Mouse (Mus musculus): ENCODE data around the gene Iqgap2. TPM values are rescaled to one million over a fixed set of nuclear protein-coding genes. Genes with fewer than 3 reads are reported as not detected.

The Iqgap2 gene
- total and polyA plus RNA-seq, 2 experiments from 2014 or later: 2.0 to 5.4 TPM

DNA sequence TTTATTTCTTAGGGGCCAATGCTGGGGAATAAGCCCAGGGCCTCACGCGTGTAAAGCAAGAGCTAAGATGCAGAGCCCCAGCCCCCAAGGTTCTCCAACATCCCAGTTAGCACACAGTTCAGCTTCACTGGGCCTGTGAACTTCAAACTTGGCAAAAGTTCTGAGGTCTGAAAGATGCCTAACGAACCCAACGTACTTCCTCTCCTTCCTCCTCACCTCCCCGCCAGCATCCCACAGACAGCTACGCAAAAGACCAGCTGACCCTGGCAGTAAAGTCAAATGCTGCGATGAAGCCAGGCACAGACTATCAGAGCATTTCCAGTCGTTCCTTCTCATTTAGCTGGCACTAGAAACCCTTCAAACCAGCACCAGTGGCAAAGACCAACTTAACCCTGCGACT is 10.3 kb downstream of the Iqgap2 start:
- DNase-seq (ENCODE audit: low spot score) (no peak), ATAC-seq (ENCODE audit: low FRiP score) (no peak)
- no peak for TF ChIP-seq CTCF (IDR thresholded peaks at IDR 0.05)
- Histone ChIP-seq H3K36me3 (ENCODE audit: insufficient read depth, low read length) (no peaks in the 10 kb centered on the region), H3K4me3 (ENCODE audit: low read depth, low read length) (no peak overlapping the region), H3K4me2 (ENCODE audit: low read depth, low read length, poor library complexity, severe bottlenecking) (no peak overlapping the region), H3K27ac (ENCODE audit: low read depth, low read length) (no peak overlapping the region), H3K4me1 (ENCODE audit: insufficient read depth, low read length) (no peaks in the 10 kb centered on the region), H3K9ac (replicated peaks; ENCODE audit: low read length, poor library complexity, severe bottlenecking) (no peak overlapping the region), H3K9me3 (ENCODE audit: low read length) (no peaks in the 10 kb centered on the region), H3K27me3 (ENCODE audit: insufficient read depth, low read length) (no peaks in the 10 kb centered on the region)
- 92% methylated on average over 9 of the region's 9 CpGs for WGBS

DNA sequence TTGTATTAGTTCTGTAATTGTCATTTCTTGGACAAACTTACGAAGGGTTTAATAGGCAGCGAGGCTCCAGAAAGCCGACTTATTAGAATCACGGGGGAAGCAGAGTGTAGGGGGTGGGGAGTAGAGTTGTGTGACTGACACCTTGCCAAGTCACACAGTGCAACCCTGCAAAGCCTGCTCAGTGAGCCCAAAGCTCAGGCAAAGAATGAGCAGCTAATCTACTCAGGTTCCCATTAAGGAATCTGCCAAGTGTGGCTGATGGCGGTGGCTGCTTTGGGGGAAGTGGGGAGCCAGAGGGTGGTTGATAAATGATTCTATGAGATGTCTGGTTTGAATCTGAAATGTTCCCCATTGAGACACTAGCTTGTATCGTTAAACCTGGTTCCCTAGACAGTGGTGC is 11.1 kb downstream of the Iqgap2 start:
- no peak overlapping the region; the same call in 1 of the 2 replicates for H3K27ac ChIP-seq (ENCODE audit: low read depth, low read length)

DNA sequence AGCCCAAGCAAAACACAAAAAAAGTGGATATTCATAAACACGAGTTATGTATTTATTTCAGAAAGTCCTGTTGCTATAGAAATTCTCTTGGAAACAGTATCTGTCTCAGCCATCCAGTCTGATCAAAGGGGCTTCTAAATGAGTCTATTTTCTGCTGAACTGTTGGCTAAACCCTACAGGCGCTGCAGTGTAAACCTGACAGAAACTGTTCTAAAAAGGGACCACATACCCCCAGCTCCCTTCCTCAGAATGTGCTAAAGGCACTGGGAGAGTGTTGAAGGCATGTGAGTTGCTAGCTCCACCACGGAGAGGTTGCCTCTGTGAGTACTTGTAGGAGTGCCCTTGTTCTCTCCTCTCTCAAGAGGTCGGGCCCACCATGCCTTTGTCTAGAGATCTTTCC is 19.7 kb downstream of the Iqgap2 start:
- WGBS: 40% methylated on average over 4 of the region's 4 CpGs
- Histone ChIP-seq H3K9ac (replicated peaks; ENCODE audit: low read length, poor library complexity, severe bottlenecking) (no peak overlapping the region), H3K4me2 (ENCODE audit: low read depth, low read length, poor library complexity, severe bottlenecking) (no peak overlapping the region), H3K36me3 (ENCODE audit: insufficient read depth, low read length) (no peaks in the 10 kb centered on the region), H3K27me3 (ENCODE audit: insufficient read depth, low read length) (no peaks in the 10 kb centered on the region), H3K27ac (ENCODE audit: low read depth, low read length) (peak overlapping the region; percentile 1; the same call in 1 of the 2 replicates), H3K4me3 (ENCODE audit: low read depth, low read length) (no peak overlapping the region), H3K9me3 (ENCODE audit: low read length) (no peaks in the 10 kb centered on the region), H3K4me1 (ENCODE audit: insufficient read depth, low read length) (peaks cover 11% of the 10 kb centered on the region; the same call in 1 of the 2 replicates)
- ATAC-seq (ENCODE audit: low FRiP score) (no peak), DNase-seq (ENCODE audit: low spot score) (no peak)
- TF ChIP-seq CTCF (IDR thresholded peaks at IDR 0.05): no peak

More for the DNA sequence above, 11.1 kb downstream of the Iqgap2 start:
- TF ChIP-seq CTCF (IDR thresholded peaks at IDR 0.05): no peak
- Histone ChIP-seq H3K4me1 (ENCODE audit: insufficient read depth, low read length) (no peaks in the 10 kb centered on the region), H3K36me3 (ENCODE audit: insufficient read depth, low read length) (no peaks in the 10 kb centered on the region), H3K9ac (replicated peaks; ENCODE audit: low read length, poor library complexity, severe bottlenecking) (no peak overlapping the region), H3K27me3 (ENCODE audit: insufficient read depth, low read length) (no peaks in the 10 kb centered on the region), H3K9me3 (ENCODE audit: low read length) (no peaks in the 10 kb centered on the region), H3K4me2 (ENCODE audit: low read depth, low read length, poor library complexity, severe bottlenecking) (no peak overlapping the region), H3K4me3 (ENCODE audit: low read depth, low read length) (no peak overlapping the region)
- DNase-seq (ENCODE audit: low spot score) (peak; percentile 53), ATAC-seq (ENCODE audit: low FRiP score) (peak; percentile 54; the same call in 1 of the 2 replicates)
- WGBS: 48% methylated on average over 6 of the region's 6 CpGs

DNA sequence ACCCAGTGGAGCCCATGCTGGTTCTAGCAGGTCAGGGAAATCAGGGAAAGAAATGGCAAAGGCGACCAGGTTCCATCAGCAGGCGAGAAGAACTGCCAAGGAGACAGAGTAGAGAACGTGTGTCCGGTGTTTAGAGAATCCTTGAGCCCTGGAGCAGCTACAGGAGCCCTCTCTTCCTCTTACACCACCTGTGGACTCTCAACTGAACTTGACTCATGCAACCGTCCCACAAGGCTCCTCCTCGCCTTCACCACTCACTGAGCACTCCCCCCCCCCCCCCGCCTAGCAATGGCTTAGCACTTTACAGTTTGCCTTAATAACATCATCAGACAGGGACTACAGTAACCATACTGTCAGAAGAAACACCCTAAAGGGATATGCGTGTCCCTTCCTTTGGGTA is 21.1 kb downstream of the Iqgap2 start:
- 90% methylated on average over 8 of the region's 8 CpGs for WGBS
- no peak for TF ChIP-seq CTCF (IDR thresholded peaks at IDR 0.05)
- Histone ChIP-seq H3K4me1 (ENCODE audit: insufficient read depth, low read length) (peaks cover 11% of the 10 kb centered on the region; the same call in 1 of the 2 replicates), H3K9ac (replicated peaks; ENCODE audit: low read length, poor library complexity, severe bottlenecking) (no peak overlapping the region), H3K27ac (ENCODE audit: low read depth, low read length) (no peak overlapping the region), H3K4me3 (ENCODE audit: low read depth, low read length) (no peak overlapping the region), H3K27me3 (ENCODE audit: insufficient read depth, low read length) (no peaks in the 10 kb centered on the region), H3K4me2 (ENCODE audit: low read depth, low read length, poor library complexity, severe bottlenecking) (no peak overlapping the region), H3K36me3 (ENCODE audit: insufficient read depth, low read length) (no peaks in the 10 kb centered on the region), H3K9me3 (ENCODE audit: low read length) (no peaks in the 10 kb centered on the region)
- DNase-seq (ENCODE audit: low spot score): no peak
- ATAC-seq (ENCODE audit: low FRiP score): no peak

DNA sequence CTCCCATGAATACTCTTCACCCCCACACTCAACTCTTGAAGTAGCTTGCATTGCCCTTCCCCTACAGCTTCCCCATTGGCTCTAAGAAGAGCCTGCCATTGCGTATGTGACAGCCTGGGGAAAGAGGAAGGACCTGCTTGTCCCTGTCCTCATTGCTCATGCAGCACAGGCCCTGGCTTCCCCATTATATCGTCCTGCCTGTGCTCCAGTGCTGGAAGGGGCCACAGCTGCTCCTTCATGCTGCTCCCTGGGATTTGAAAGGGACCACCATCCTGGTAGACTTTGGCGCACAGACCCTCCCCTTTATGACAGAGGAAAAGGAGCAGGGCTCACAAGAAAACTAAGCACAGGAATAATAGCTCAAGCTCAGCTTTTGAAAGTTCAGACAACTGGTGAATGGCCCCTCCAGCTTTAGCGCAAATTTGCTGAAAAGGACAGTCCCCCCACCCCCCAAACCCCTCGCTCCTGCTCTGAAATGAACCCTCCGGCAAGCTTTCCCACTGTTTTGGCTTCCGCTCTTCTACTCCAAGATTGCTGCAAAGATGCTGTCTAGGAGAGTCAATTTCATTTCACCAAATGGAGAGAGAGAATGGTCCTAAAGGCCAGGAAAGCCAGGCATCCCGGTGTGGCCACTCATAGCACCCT is 22.7 kb downstream of the Iqgap2 start:
- no peak overlapping the region for H3K9ac ChIP-seq (replicated peaks; ENCODE audit: low read length, poor library complexity, severe bottlenecking)
- peak; percentile 43; the same call in 1 of the 2 replicates for ATAC-seq (ENCODE audit: low FRiP score)
- peaks cover 11% of the 10 kb centered on the region; the same call in 1 of the 2 replicates for H3K4me1 ChIP-seq (ENCODE audit: insufficient read depth, low read length)
- H3K27me3 ChIP-seq (ENCODE audit: insufficient read depth, low read length): no peaks in the 10 kb centered on the region
- DNase-seq (ENCODE audit: low spot score): peak; percentile 41
- H3K36me3 ChIP-seq (ENCODE audit: insufficient read depth, low read length): no peaks in the 10 kb centered on the region
- 25% methylated on average over 8 of the region's 8 CpGs for WGBS
- no peaks in the 10 kb centered on the region for H3K9me3 ChIP-seq (ENCODE audit: low read length)
- no peak for TF ChIP-seq CTCF (IDR thresholded peaks at IDR 0.05)
- no peak overlapping the region; the same call in 1 of the 2 replicates for H3K27ac ChIP-seq (ENCODE audit: low read depth, low read length)
- no peak overlapping the region for H3K4me3 ChIP-seq (ENCODE audit: low read depth, low read length)
- peak overlapping the region; percentile 20 for H3K4me2 ChIP-seq (ENCODE audit: low read depth, low read length, poor library complexity, severe bottlenecking)

DNA sequence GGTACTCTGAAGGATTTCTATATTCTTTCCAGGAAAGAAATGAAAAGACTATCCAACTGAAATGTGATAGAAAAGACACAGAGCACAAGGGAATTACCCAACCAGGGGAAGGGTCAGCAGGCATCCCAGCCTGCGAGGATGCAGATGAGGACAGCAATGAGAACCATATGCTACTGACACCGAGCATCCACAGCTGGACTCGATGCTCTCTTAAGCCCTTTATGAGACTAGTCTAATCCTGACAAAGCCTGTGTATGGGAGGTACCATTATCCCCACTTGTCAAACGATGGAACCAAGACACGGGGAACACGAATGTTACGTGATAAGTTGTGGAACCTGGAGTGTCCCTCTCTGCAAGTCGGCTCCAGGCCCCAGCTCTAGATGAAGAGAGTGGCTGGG is 29.5 kb downstream of the Iqgap2 start:
- WGBS: 72% methylated on average over 8 of the region's 8 CpGs
- Histone ChIP-seq H3K4me2 (ENCODE audit: low read depth, low read length, poor library complexity, severe bottlenecking) (no peak overlapping the region), H3K4me3 (ENCODE audit: low read depth, low read length) (no peak overlapping the region), H3K27me3 (ENCODE audit: insufficient read depth, low read length) (no peaks in the 10 kb centered on the region), H3K36me3 (ENCODE audit: insufficient read depth, low read length) (no peaks in the 10 kb centered on the region), H3K9me3 (ENCODE audit: low read length) (no peaks in the 10 kb centered on the region), H3K27ac (ENCODE audit: low read depth, low read length) (no peak overlapping the region), H3K4me1 (ENCODE audit: insufficient read depth, low read length) (no peaks in the 10 kb centered on the region), H3K9ac (replicated peaks; ENCODE audit: low read length, poor library complexity, severe bottlenecking) (no peak overlapping the region)
- ATAC-seq (ENCODE audit: low FRiP score) (no peak), DNase-seq (ENCODE audit: low spot score) (no peak)
- TF ChIP-seq CTCF (IDR thresholded peaks at IDR 0.05): no peak
